ENCODE assay signal across 28 mouse cellular contexts in genomic region chr13:30224114-30224513, GRCm38 (mm10).
"Had no signal": no experiment of that assay in that cellular context is flagged by ENCODE, and none has a peak within 500 bp of the region (broad histone marks: within the 10 kb centered on the region; RNA-seq: fewer than 3 reads in every experiment).

No protein-coding gene starts in this region.

- H3K36me3 ChIP-seq: heart, embryonic 10.5 days; heart, embryonic 12.5 days; hindbrain, embryonic 12.5 days; limb, embryonic 15.5 days; liver, embryonic 12.5 days had no signal

- ATAC-seq: hindbrain, embryonic 16.5 days; intestine, embryonic 16.5 days; liver, embryonic 12.5 days had no signal

- H3K27me3 ChIP-seq: heart, embryonic 12.5 days; hindbrain, embryonic 12.5 days; kidney, embryonic 15.5 days; limb, embryonic 13.5 days; limb, embryonic 15.5 days; liver, embryonic 12.5 days had no signal

- H3K27ac ChIP-seq: gastrocnemius, adult 2 months; heart, adult 2 months; heart, embryonic 10.5 days; hindbrain, embryonic 10.5 days; hindbrain, embryonic 12.5 days; hindbrain, embryonic 14.5 days; kidney, embryonic 15.5 days; kidney, postnatal 0 days; limb, embryonic 13.5 days; limb, embryonic 15.5 days; liver, embryonic 12.5 days; liver, embryonic 14.5 days had no signal

- H3K4me2 ChIP-seq: heart, embryonic 12.5 days; hindbrain, embryonic 12.5 days; hindbrain, embryonic 14.5 days; kidney, embryonic 15.5 days; limb, embryonic 13.5 days; limb, embryonic 15.5 days; liver, embryonic 12.5 days had no signal

- DNase-seq: gastrocnemius, adult 2 months; gastrocnemius, postnatal 10 days; gastrocnemius, postnatal 25 days; heart, adult 11 months; heart, adult 2 months; heart, postnatal 10 days; heart, postnatal 4 days; kidney, adult 11 months; kidney, adult 2 months; kidney, adult 9 months; kidney, postnatal 14 days; kidney, postnatal 36 days; layer of hippocampus, adult 9-11 months; layer of hippocampus, postnatal 36 days; left cerebral cortex, postnatal 4 days had no signal

- H3K9ac ChIP-seq: heart, embryonic 12.5 days; hindbrain, embryonic 12.5 days; hindbrain, embryonic 14.5 days; kidney, embryonic 15.5 days; limb, embryonic 13.5 days; limb, embryonic 15.5 days; liver, embryonic 12.5 days; liver, embryonic 14.5 days had no signal

- H3K4me3 ChIP-seq: gastrocnemius, adult 2 months; heart, adult 2 months; heart, embryonic 10.5 days; heart, embryonic 12.5 days; hindbrain, embryonic 10.5 days; hindbrain, embryonic 12.5 days; kidney, embryonic 15.5 days; limb, embryonic 13.5 days; limb, embryonic 15.5 days; liver, embryonic 12.5 days had no signal

- H3K9me3 ChIP-seq: heart, embryonic 10.5 days; hindbrain, embryonic 10.5 days; hindbrain, embryonic 12.5 days; kidney, embryonic 15.5 days; limb, embryonic 15.5 days; liver, embryonic 12.5 days had no signal

- H3K4me1 ChIP-seq: limb, embryonic 15.5 days; liver, embryonic 12.5 days had no signal
